Mouse (Mus musculus) hindbrain, embryonic 13.5 days (tissue): Measurements from ENCODE around the gene Zc3h18. TPM values are rescaled to one million over a fixed set of nuclear protein-coding genes. Genes with fewer than 3 reads are reported as not detected.

Source experiments
- ATAC-seq: fragments of 200-750 bp; cut with Nextera tagmentation; 2 replicates; pipeline ENCODE4 v1.8.0; 2017; ENCODE audit warnings: moderate TSS enrichment; ENCODE audit not compliant: low FRiP score
- H3K27ac ChIP-seq: fragments of 300-500 bp; sonication (generic); 2 replicates; pipeline ENCODE4 v1.5.1; 2015; ENCODE audit warnings: inconsistent platforms, mild to moderate bottlenecking, moderate library complexity
- H3K27me3 ChIP-seq: fragments of 300-500 bp; sonication (generic); 2 replicates; pipeline ENCODE4 v1.6.1; 2015; ENCODE audit warnings: mild to moderate bottlenecking, inconsistent platforms
- H3K36me3 ChIP-seq: fragments of 300-500 bp; sonication (generic); 2 replicates; pipeline ENCODE4 v1.6.1; 2015; ENCODE audit warnings: mild to moderate bottlenecking, inconsistent platforms
- H3K4me1 ChIP-seq: fragments of 300-500 bp; sonication (generic); replicated peaks from 2 replicates; pipeline ENCODE4 v1.6.1; 2015; ENCODE audit warnings: inconsistent platforms
- H3K4me2 ChIP-seq: fragments of 300-500 bp; sonication (generic); 2 replicates; pipeline ENCODE4 v1.6.1; 2015; ENCODE audit warnings: inconsistent platforms, mild to moderate bottlenecking, moderate library complexity
- H3K4me3 ChIP-seq: fragments of 300-500 bp; sonication (generic); 2 replicates; pipeline ENCODE4 v1.5.1; 2015; ENCODE audit warnings: mild to moderate bottlenecking, inconsistent platforms
- H3K9ac ChIP-seq: fragments of 300-500 bp; sonication (generic); 2 replicates; pipeline ENCODE4 v1.6.1; 2015; ENCODE audit warnings: mild to moderate bottlenecking, inconsistent platforms
- H3K9me3 ChIP-seq: fragments of 300-500 bp; sonication (generic); 2 replicates; pipeline ENCODE4 v1.6.1; 2016; ENCODE audit warnings: inconsistent platforms
- WGBS: fragments of 180-500 bp; shearing (Covaris S2); methylation state at CpG from one replicate; pipeline ENCODE4 v1.1.7; 2015; 5-methylcytosine and 5-hydroxymethylcytosine counted together
- polyA plus RNA-seq: library from polyadenylated mRNA; unstranded; fragments of >200 nt; fragmentation: Nextera tagmentation; extraction: Ambion mirVana; gene quantifications from 2 replicates; pipeline ENCODE4 v1.2.1, GENCODE M21; 2015

Gene Zc3h18
- polyA plus RNA-seq, 1 experiment from 2014 or later, result 38.5 TPM

DNA sequence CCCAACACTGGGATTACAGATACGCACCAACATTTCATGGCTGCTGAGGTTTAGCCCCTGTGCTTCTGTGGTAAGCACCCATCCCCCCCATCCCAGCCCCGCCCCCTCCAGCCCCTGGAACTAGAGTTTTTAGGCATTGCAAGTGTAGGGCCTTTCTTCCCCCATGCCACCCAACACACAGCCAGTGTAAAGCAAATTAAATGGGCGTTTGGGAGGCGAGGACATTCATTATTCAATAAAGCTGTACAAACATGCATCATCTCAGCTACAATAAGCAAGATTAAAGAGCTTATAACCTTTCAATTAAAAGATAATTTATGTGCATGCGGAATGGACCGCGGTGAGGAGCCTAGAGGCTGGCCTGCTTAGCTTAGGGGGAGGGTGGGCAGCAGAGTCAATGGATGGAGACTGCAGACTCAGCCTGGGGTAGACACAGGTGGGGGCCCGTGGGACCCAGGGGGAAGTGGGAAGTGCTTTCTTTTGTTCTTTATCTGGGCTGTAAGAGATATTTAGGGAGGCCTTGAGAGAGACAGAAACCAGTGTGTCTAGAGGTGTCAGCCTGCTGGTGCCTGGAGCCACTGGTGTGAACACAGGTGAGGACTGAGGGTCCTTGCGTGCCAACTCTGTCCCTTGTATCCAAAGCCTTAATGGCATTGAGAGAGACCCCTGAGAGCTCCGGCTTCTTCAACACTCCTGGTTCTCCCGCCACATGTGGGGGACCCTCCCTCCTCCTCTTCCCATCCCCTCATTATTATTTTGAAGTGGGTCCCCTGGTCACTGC is 25.9 kb upstream of the Zc3h18 start:
- ATAC-seq, result no peak
- H3K36me3 ChIP-seq, result no peaks in the 10 kb centered on the region
- H3K4me2 ChIP-seq, result no peak overlapping the region
- H3K4me3 ChIP-seq, result no peak overlapping the region
- H3K27me3 ChIP-seq, result peaks cover 47% of the 10 kb centered on the region
- no peak overlapping the region for H3K27ac ChIP-seq
- no peak overlapping the region for H3K9ac ChIP-seq
- H3K9me3 ChIP-seq, result no peaks in the 10 kb centered on the region
- H3K4me1 ChIP-seq, result peaks cover 22% of the 10 kb centered on the region
- 27% methylated on average over 11 of the region's 11 CpGs for WGBS

DNA sequence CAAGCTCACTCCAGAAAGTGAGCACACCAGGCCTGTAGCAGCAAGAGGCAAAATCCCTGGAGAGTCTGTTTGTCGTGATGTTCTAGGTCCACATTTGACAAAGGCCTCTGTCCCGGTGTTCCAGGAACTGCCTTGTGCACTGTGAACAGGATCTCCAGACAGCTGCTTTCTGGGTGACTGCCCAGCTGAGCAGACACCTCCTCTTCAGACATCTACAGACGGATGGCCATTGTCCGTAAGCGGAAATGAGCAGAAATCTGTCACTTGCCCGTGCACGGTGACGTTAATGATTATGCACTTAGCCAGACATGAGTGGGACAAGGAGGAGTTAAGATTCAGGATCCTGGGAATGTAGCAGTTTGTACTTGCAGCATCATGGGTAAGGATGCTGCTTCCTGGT is 22.3 kb upstream of the Zc3h18 start:
- Histone ChIP-seq H3K27ac (no peak overlapping the region), H3K4me1 (peaks cover 24% of the 10 kb centered on the region), H3K27me3 (peaks cover 49% of the 10 kb centered on the region), H3K36me3 (no peaks in the 10 kb centered on the region), H3K9ac (no peak overlapping the region), H3K9me3 (no peaks in the 10 kb centered on the region), H3K4me2 (no peak overlapping the region), H3K4me3 (no peak overlapping the region)
- WGBS, result 76% methylated on average over 8 of the region's 8 CpGs
- no peak for ATAC-seq

DNA sequence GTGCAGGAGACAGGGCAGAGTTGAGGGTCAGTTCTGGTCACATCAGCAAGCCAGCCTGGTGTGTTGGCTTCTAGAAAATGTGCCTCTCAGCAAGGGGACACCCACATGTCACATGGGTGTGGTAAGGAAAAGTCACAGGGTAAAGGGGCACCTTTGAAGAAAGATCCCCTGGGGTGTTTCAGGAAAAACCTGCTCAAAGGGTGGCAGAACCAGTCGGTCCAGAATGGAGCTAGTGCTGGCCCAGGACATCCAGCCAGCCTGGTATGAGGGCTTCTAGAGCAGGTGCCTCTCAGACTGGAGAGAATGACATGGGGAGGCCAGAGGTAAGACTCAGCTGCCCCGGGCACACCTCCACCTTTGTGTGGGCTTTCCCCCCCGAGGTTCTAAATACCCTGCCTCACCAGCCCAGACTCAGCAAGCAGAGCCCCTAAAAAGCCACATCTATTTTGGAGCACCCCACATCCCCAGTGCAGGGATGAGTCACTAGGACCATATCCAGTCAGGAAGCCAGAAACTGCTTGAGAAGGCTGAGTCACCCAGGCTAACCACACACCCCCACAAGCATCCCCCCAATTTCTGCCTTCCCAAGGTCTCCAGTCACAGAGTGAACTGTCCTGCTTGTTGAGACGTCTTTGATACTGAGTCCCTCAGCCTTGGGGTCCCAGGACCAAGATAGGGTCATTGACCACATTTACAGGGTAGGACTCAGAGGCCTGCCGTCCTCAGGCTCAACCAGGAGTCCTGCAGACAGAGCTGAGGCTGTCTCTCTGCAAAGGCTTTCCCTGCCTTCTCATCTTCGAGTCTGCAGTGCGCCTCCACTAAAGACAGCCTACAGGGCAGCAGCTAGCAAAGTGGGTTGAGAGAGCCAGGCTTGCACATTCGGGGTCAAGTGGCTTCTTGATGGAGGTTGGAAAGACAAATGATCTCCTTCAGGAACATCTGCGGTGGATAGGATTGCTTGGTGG is 20.5 kb upstream of the Zc3h18 start:
- Histone ChIP-seq H3K27ac (no peak overlapping the region), H3K4me2 (no peak overlapping the region), H3K27me3 (peaks cover 46% of the 10 kb centered on the region), H3K4me3 (no peak overlapping the region), H3K9me3 (no peaks in the 10 kb centered on the region), H3K4me1 (peaks cover 9% of the 10 kb centered on the region; the same call in 1 of the 2 replicates), H3K36me3 (no peaks in the 10 kb centered on the region), H3K9ac (no peak overlapping the region)
- no peak for ATAC-seq
- WGBS, result 78% methylated on average over 9 of the region's 9 CpGs

DNA sequence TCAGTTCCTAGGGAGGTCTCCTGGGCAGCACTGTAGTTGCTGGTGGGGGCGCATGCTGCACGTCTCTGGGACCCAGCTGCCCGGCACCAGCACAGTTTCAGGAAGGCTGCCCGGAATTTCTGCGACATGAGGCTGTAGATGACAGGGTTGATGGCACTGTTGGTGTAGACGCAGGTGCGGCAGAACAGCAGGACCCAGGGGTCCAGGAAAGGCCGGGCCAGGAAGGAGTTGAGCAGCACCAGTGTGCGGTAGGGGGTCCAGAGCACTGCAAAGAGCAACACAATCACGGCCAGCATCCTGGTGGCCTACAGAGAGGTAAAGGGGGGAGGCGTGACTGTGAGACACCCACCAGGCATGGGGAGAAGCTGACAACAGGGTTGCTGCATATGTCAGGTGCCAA is 19.2 kb upstream of the Zc3h18 start:
- Histone ChIP-seq H3K27me3 (peaks cover 45% of the 10 kb centered on the region), H3K4me3 (no peak overlapping the region), H3K9ac (no peak overlapping the region), H3K4me2 (no peak overlapping the region), H3K36me3 (no peaks in the 10 kb centered on the region), H3K9me3 (no peaks in the 10 kb centered on the region), H3K27ac (no peak overlapping the region), H3K4me1 (0 out of 2 replicates have a peak, but pooled peaks cover 7% of the 10 kb centered on the region)
- 49% methylated on average over 11 of the region's 11 CpGs for WGBS
- no peak for ATAC-seq

DNA sequence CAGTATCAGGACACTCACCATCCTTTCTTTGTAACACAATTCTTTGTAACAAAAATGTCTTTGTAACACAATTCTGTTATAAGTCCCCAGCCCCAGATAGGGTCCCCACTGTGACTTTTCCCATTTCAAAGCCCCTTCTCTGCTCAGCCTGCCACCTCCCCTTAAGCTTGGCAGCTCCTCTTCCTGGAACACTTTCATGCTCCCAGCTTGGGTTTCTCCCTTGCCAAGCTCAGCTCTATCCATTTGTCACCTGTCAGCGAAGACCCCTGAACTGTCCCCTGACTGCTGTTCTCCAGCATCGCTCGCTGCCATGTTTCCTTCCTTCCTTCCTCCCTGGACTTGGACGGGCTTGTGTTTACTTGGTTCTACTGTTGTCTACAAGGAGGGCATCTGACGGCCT is 18.8 kb upstream of the Zc3h18 start:
- Histone ChIP-seq H3K27ac (no peak overlapping the region), H3K4me3 (no peak overlapping the region), H3K9me3 (no peaks in the 10 kb centered on the region), H3K4me1 (0 out of 2 replicates have a peak, but pooled peaks cover 7% of the 10 kb centered on the region), H3K4me2 (no peak overlapping the region), H3K9ac (no peak overlapping the region), H3K36me3 (no peaks in the 10 kb centered on the region), H3K27me3 (peaks cover 47% of the 10 kb centered on the region)
- ATAC-seq, result no peak
- WGBS, result 78% methylated on average over 5 of the region's 5 CpGs

DNA sequence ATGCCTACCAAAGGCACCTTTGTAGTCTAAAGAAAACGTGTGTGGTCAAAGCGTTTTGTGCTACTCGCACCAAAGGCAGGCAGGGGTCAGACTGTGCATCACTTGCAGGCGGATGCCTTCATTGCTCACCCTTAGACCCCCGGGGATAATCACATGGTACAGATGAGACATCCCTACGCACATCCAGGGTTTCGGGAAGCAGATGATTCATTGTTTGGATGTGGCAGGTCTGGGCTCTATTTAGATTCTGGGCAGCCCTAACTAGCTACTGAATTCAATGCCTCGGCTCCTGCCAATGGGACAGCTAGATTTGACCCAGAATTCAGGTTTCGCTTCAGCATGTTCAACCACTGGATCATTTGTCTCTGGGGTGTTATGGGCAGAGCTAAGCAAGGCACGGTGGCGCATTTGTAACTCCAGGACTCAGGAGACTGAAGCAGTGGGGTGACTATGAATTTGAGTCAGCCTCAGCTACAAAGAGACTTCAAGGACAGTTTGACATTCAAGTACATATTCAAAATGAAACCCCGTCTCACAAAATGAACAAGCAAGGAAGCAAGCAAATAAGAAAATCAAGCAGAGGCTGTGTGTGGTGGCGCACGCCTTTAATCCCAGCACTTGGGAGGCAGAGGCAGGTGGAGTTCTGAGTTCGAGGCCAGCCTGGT is 17.2 kb upstream of the Zc3h18 start:
- Histone ChIP-seq H3K9ac (no peak overlapping the region), H3K36me3 (no peaks in the 10 kb centered on the region), H3K27ac (no peak overlapping the region), H3K9me3 (no peaks in the 10 kb centered on the region), H3K4me1 (0 out of 2 replicates have a peak, but pooled peaks cover 7% of the 10 kb centered on the region), H3K4me3 (no peak overlapping the region), H3K27me3 (peaks cover 50% of the 10 kb centered on the region), H3K4me2 (no peak overlapping the region)
- 73% methylated on average over 15 of the region's 15 CpGs for WGBS
- no peak for ATAC-seq

DNA sequence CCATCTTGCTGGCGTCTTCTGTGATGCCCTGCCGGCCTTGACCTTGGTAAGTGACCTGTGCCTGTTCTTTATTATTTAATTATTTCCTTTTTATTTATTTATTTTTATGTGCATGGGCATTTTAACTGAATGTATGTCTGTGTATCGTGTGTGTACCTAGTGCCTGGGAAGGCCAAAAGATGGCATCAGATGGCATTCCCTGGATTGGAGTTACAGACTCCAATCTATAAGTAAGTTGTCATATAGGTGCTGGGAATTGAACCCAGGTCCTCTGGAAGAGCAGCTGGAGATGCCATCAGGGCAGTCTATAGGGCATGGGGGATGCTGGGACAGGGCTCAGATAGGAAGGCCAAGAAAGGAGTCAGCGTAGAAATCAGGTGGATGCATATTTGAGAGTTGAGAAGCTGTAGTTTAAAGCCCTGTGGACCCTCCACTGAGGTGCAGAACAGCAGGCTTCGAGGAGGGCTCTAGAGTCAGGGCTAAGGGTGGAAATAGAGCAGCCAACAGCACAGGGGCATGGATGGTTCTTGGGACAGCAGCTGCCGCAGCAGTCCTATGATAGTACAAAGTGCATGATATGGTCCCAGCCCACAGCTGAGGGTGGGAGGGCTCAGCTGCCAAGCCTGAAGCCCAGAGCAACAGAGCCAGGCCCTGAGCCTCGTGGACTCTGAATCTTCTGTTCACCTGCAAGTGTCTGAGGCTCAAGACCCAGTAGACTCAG is 15.6 kb upstream of the Zc3h18 start, which contains the start of gene Trhr2:
Gene Trhr2, minus strand, starts transcription at position 51 of the 721 bp plus-strand sequence.
- Histone ChIP-seq H3K36me3 (no peaks in the 10 kb centered on the region), H3K9me3 (no peaks in the 10 kb centered on the region), H3K9ac (no peak within 1 kb of the TSS), H3K4me1 (0 out of 2 replicates have a peak, but pooled peaks cover 7% of the 10 kb centered on the region), H3K4me3 (no peak within 1 kb of the TSS), H3K27me3 (peaks cover 53% of the 10 kb centered on the region), H3K27ac (no peak within 1 kb of the TSS), H3K4me2 (no peak within 1 kb of the TSS)
- 79% methylated on average over 7 of the region's 7 CpGs for WGBS
- ATAC-seq, result no peak

DNA sequence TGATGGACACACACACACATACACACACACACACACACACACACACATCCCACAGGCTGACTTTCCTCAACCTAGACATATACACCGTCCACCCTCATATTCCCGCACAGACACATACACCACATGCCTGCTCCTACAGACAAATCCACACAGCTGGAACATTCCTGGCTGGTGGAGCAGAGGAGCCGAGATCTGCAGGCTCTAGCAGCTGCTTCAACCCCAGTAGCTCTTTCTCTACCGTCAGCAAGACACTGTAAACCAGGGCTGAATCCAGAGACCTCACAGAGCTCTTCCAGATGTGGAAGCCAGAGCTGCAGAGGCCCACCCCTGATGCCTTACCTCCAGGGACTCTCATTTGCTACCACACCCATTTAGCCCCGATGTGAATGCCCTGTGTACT is 14.1 kb upstream of the Zc3h18 start:
- Histone ChIP-seq H3K9me3 (no peaks in the 10 kb centered on the region), H3K27me3 (peaks cover 42% of the 10 kb centered on the region), H3K4me1 (0 out of 2 replicates have a peak, but pooled peaks cover 1% of the 10 kb centered on the region), H3K4me2 (no peak overlapping the region), H3K9ac (no peak overlapping the region), H3K27ac (no peak overlapping the region), H3K36me3 (no peaks in the 10 kb centered on the region), H3K4me3 (no peak overlapping the region)
- WGBS, result 51% methylated on average over 5 of the region's 5 CpGs
- no peak for ATAC-seq

DNA sequence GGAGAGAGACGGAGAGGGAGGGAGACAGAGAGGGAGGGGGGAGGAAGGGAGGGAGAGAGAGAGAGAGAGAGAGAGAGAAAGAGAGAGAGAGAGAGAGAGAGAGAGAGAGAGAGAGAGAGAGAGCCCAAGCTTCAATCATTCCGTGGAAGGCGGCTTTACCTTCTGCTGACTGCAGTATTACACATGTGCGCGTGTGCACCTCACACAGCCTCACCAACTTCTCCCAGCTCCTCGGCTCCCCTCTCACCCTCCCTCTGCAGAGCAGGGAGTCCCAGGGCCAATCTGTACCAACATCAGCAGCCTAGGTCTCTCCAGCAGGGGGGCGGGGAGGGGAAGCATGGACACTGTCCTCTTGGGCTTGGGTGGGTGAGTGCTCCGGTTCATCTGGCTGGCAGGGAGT is 13.4 kb upstream of the Zc3h18 start:
- Histone ChIP-seq H3K4me2 (no peak overlapping the region), H3K9ac (no peak overlapping the region), H3K9me3 (no peaks in the 10 kb centered on the region), H3K27me3 (peaks cover 37% of the 10 kb centered on the region), H3K4me3 (no peak overlapping the region), H3K36me3 (no peaks in the 10 kb centered on the region), H3K27ac (no peak overlapping the region), H3K4me1 (no peaks in the 10 kb centered on the region)
- ATAC-seq, result no peak
- WGBS, result 45% methylated on average over 7 of the region's 8 CpGs

DNA sequence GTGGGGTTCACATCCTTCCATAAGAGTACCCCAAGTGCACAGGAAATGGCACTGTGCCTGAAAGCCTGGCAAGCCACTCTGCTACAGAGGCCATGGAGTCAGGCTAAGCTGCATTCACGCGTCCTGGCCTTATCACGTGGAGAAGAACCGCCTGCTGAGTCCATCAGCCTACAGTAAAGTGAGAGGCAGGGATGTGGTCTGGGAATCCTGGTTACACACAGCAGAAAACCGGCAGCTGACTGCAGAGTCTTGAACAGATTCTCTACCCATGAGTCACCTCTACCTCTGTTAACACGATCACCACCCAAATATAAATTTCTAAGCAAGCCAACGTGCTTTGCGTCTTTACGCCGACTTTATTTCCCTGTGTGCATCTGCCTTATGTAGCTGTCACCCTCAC is 7.9 kb upstream of the Zc3h18 start:
- Histone ChIP-seq H3K4me1 (0 out of 2 replicates have a peak, but pooled peaks cover 4% of the 10 kb centered on the region), H3K27ac (no peak overlapping the region), H3K36me3 (no peaks in the 10 kb centered on the region), H3K27me3 (peaks cover 13% of the 10 kb centered on the region; the same call in 1 of the 2 replicates), H3K4me3 (no peak overlapping the region), H3K4me2 (no peak overlapping the region), H3K9me3 (no peaks in the 10 kb centered on the region), H3K9ac (no peak overlapping the region)
- no peak for ATAC-seq
- WGBS, result 79% methylated on average over 10 of the region's 10 CpGs

DNA sequence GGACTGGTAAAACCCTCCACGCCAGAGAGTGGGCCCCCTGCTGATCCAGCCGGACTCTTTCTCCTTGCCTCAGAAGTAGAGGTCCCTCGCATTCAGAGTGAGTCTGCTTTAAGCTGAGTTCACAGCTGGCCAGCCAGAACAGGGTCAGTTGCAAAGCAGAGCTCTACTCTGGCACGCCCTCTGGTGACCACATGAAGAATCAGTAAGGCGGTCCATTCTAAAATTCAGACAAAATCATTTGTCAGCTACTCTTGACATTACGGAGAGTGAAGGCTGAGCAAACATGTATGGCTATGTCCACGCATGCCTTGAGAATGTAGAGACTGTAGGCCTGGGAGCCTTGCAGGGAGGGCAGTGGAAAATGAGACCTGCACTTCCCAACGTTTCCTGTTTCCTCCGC is 6.7 kb upstream of the Zc3h18 start:
- no peak overlapping the region for H3K9ac ChIP-seq
- no peaks in the 10 kb centered on the region for H3K36me3 ChIP-seq
- H3K9me3 ChIP-seq, result no peaks in the 10 kb centered on the region
- 0 out of 2 replicates have a peak, but pooled peaks cover 4% of the 10 kb centered on the region for H3K4me1 ChIP-seq
- H3K27ac ChIP-seq, result no peak overlapping the region
- no peak for ATAC-seq
- no peak overlapping the region for H3K4me3 ChIP-seq
- 15% methylated on average over 9 of the region's 9 CpGs for WGBS
- H3K27me3 ChIP-seq, result 0 out of 2 replicates have a peak, but pooled peaks cover 5% of the 10 kb centered on the region
- no peak overlapping the region for H3K4me2 ChIP-seq
